Mouse (Mus musculus) embryonic facial prominence, embryonic 13.5 days (tissue): ENCODE measurements around the gene Pltp. TPM values are rescaled to one million over a fixed set of nuclear protein-coding genes. Genes with fewer than 3 reads are reported as not detected.

Experiments
- polyA plus RNA-seq: library from polyadenylated mRNA; unstranded; fragments of >200 nt; fragmentation: Nextera tagmentation; extraction: Ambion mirVana; gene quantifications from 2 replicates; pipeline ENCODE4 v1.2.1, GENCODE M21; 2015

Gene Pltp
- polyA plus RNA-seq, 1 experiment from 2014 or later, result 69.8 TPM

Other genes with a start within 250 kb of the Pltp start
- gene Wfdc6b, start 244.2 kb downstream of the Pltp start, polyA plus RNA-seq, result not detected in 2 replicates
- not detected in 2 replicates for gene Wfdc8, start 244.1 kb downstream of the Pltp start, polyA plus RNA-seq
- gene Wfdc16, start 218.9 kb downstream of the Pltp start, polyA plus RNA-seq, result not detected in 2 replicates
- 0.89 TPM in 1 of 2 replicates, not detected in the other for gene Wfdc10, start 201.7 kb downstream of the Pltp start, polyA plus RNA-seq
- not detected in 2 replicates for gene Wfdc9, start 201.1 kb downstream of the Pltp start, polyA plus RNA-seq
- gene Wfdc11, start 183.6 kb downstream of the Pltp start, polyA plus RNA-seq, result not detected in 2 replicates
- gene Wfdc13, start 172.6 kb downstream of the Pltp start, polyA plus RNA-seq, result not detected in 2 replicates
- gene Spint4, start 159.2 kb downstream of the Pltp start, polyA plus RNA-seq, result not detected in 2 replicates
- not detected in 2 replicates for gene Spint5, start 142.4 kb downstream of the Pltp start, polyA plus RNA-seq
- 0.58 and 0.93 TPM in 2 replicates for gene Wfdc3, start 111.8 kb downstream of the Pltp start, polyA plus RNA-seq
- 79.6 and 83.1 TPM in 2 replicates for gene Dnttip1, start 111.7 kb downstream of the Pltp start, polyA plus RNA-seq
- 410 and 448 TPM in 2 replicates for gene Ube2c, start 87.8 kb downstream of the Pltp start, polyA plus RNA-seq
- 16.7 and 17.2 TPM in 2 replicates for gene Tnnc2, start 77.7 kb downstream of the Pltp start, polyA plus RNA-seq
- 23.4 and 25.0 TPM in 2 replicates for gene Snx21, start 71.9 kb downstream of the Pltp start, polyA plus RNA-seq
- gene Acot8, start 52.8 kb downstream of the Pltp start, polyA plus RNA-seq, result 18.4 and 19.5 TPM in 2 replicates
- 7.0 and 7.9 TPM in 2 replicates for gene Zswim3, start 52.6 kb downstream of the Pltp start, polyA plus RNA-seq
- gene Zswim1, start 35.0 kb downstream of the Pltp start, polyA plus RNA-seq, result 17.7 and 20.3 TPM in 2 replicates
- not detected in 2 replicates for gene Spata25, start 29.2 kb downstream of the Pltp start, polyA plus RNA-seq
- 129 and 139 TPM in 2 replicates for gene Ctsa, start 24.8 kb downstream of the Pltp start, polyA plus RNA-seq
- 8.4 and 9.0 TPM in 2 replicates for gene Neurl2, start 24.3 kb downstream of the Pltp start, polyA plus RNA-seq
- gene Pcif1, start 21.6 kb upstream of the Pltp start, polyA plus RNA-seq, result 78.4 and 78.8 TPM in 2 replicates
- gene Zfp335, start 54.0 kb upstream of the Pltp start, polyA plus RNA-seq, result 15.5 and 16.1 TPM in 2 replicates
- 16.6 and 23.8 TPM in 2 replicates for gene Mmp9, start 83.1 kb upstream of the Pltp start, polyA plus RNA-seq
- 1.0 and 2.9 TPM in 2 replicates for gene Slc12a5, start 103.1 kb upstream of the Pltp start, polyA plus RNA-seq
- gene Ncoa5, start 177.2 kb upstream of the Pltp start, polyA plus RNA-seq, result 94.8 and 95.8 TPM in 2 replicates
- gene Cd40, start 197.9 kb upstream of the Pltp start, polyA plus RNA-seq, result 4.9 and 6.3 TPM in 2 replicates
- not detected in 2 replicates for gene 1700025C18Rik, start 233.0 kb upstream of the Pltp start, polyA plus RNA-seq